Mouse (Mus musculus) telencephalon, adult 2 months (tissue): ENCODE measurements around the gene Kcne3.

Experiments
- DNase-seq: peaks from one replicate; pipeline ENCODE4 v3.0.0-alpha.2; 2011; ENCODE audit warnings: low read depth, low spot score

Kcne3 gene

DNA sequence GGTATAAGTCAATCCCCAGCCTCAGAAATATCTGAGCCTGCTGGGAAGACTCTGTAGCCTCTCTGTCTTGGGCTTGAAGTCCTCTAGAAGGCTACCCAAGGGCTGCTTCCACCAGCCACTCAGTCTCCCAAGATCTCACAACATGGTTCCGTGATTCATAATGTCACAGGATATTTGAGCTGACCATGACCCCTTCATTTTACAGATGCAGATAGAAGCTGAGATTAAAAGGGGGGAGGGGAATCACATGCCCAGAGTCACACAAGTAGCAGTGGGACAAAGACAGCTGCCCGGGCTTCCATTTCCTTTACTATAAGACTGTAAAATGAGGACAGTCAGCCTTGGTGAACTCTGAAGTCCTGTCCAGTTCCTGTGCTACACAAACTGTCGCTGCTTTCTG lies 5.3 kb downstream of the Kcne3 start:
- no peak for DNase-seq

GRCm38 (mm10) chr7:100182388-100182787 lies 6.1 kb downstream of the Kcne3 start:
- no peak for DNase-seq

DNA sequence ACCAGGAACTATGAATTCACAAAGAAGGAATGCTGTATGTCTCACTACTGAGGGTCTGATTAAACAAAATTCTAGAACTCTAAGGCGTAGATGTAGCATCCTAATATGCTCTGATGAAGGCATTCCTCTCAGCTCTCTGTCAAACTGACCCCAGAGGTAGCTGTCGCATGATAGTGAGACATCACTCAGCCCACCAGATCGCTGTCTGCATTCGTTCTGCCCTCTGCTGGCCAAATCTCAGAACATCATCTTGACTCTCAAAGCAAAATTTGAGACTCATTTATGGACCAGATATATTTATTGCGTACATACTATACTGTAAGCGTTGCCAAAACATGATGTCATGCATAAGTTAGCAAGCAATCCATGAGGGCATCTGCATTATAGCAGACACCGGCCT lies 11.3 kb downstream of the Kcne3 start:
- DNase-seq, result no peak

DNA sequence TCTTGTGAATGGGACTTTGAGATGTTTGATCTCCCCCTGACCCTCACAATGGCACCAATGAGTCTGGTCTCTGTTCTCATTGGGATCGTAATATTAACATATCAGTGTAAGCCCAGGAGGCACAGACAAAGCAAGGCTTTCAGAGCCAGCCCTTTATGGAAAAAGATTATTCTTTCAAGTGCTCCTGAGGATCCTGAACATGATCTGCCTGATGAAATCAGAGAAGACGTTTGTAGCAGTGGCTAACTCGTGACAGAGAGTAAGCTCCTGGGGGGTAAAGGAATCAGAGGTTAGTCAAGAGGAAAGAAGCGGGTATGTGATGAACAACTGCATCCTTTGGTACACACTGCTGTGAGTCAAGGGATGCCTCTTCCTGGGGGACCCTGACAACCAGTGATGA lies 13.9 kb downstream of the Kcne3 start:
- DNase-seq, result no peak

DNA sequence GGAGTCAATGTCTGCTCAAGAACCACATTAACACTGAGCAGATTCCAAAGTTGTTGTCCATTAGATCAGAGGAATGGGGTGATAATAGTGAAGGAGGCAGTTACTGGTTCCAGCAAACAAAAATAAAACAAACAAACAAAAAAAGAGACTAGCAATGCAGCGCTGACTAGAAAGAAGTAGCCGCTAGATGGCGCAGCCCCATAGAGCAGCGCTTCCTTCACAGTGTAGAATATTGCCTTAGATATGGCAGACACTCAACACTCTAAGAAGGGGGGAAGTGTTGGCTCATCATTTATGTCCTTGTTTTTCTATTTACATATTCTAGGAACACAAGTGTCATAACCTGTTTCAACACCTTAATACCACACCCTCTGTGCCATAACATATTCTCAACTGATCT lies 14.5 kb downstream of the Kcne3 start:
- DNase-seq, result peak; percentile 24

DNA sequence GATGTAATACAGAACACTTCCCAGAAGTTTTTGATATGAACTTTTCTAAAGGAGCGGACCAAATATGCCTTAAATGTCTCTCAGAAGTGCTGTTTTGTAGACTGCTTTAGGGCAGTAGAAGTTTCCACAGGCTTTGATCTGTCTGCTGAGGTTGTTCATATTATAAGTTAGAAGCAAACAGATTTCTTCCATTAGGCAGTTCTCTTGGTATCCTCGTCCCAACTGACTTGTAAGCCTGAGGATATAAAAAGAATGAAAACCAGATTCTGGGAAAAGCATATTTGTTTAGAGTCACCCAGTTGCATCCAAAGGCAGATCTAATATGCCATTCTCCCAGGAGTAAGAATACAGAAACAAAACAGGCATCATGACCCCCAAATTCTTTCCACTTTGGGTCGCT lies 24.9 kb downstream of the Kcne3 start:
- no peak for DNase-seq

DNA sequence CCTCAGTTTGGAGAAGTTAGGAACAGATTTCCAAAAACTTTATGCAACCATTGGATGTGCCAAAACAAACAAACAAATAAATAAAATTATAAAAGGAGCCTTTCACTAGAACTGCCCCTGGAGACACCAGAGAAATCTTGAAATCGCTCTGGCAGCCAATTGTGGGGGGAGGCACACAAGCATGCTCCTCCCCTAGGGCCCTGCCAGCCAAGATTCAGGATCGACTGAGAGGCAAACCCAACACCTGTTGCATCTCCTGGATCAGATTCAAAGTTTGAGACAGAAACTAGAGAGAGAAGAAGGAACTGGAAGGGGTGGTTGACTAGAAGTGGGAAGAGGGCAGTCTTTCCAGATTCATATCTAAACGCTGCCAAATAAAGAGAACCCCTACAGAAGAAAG lies 27.3 kb downstream of the Kcne3 start:
- DNase-seq, result no peak

GRCm38 (mm10) chr7:100204871-100205270 lies 28.6 kb downstream of the Kcne3 start:
- DNase-seq, result no peak

DNA sequence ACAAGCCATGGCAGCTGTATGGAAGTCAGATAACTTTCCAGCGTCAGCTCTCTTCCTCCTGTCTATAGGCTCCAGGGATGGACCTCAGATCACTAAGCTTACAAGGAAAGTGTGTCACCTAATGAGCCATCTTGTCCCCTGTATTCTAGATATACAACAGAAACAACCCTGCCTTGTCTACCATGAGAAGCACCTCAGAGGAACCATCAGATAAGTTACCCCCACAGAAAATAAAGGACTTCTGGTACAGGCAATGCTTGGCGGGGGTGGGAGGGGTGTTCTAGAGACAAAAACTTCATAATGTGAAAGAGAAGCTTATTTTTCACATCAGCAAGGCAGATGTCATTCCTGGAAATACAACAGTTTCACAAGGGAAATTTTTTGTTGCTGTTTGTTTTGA lies 29.8 kb downstream of the Kcne3 start:
- DNase-seq, result no peak

DNA sequence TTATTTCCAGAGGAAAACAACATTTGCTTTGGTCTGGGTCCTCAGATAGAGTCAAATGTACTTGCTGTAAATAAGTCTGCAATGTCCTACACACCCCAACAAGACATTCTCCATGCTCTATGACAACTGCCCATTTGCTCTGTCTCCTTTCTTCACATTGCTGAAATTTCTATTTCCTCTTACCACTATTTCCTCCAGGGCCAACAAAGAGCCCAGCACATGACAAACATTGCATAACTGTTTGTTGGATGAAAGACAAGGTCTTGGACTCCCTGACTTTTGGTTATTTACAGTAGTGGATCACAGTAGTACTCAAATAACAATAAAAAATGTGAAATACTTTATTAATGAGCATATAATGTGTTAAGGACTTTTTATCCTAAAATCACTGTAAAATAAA lies 31.6 kb downstream of the Kcne3 start:
- no peak for DNase-seq

- DNase-seq, result peak; percentile 66
Observed at GRCm38 (mm10) chr7:100214310-100214709, 38.0 kb downstream of the Kcne3 start.

- DNase-seq, result no peak
Observed at GRCm38 (mm10) chr7:100215116-100215732, 38.9 kb downstream of the Kcne3 start.

- no peak for DNase-seq
Observed at GRCm38 (mm10) chr7:100215976-100216375, 39.7 kb downstream of the Kcne3 start.

DNA sequence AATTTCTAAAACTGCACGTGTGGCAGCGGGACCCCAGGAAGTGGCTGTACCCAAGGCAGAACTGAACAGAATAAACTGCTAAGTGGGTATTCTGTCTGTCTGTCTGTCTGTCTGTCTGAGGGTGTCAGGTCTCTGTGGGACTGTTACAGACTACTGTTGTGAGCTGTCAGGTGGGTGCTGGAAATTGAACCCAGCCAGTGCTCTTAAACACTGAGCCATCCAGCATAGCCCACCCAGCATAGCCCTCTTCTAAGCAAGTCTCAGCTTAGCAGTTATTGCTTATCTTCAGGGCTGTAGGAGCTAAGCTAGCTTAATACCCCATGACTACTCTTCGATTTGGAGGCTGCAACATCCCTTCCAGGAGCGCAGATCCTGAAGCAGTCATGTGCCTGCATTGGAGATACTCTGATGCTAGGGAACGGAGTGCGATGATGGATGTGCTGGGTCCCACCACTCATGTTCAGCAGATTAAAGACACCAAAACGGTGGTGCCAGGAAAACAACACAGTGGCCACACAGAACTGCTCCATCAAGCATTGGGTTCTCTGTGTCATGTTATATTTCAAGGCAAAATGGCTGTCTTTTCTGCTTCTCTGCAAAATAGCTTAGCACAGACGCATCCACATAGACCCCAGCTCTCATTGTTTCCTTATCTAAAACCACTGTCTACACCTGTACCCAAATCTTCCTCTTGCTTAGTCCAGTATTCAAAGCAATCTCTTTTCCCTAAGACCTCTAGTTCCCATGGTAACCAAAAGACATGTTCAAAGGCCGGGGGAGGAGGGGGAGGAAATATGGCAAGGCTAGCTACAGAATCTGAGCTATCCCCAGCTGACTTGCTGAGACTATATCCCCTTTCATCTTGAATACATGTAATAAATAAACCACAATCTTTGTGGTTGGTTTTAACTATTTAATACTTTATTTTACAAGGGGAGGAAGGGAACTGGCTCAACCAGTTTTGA lies 40.6 kb downstream of the Kcne3 start:
- DNase-seq, result no peak

- peak; percentile 93 for DNase-seq
Observed at GRCm38 (mm10) chr7:100227158-100227875, 51.0 kb downstream of the Kcne3 start, which contains the start of gene Pgm2l1. Pgm2l1 (plus strand) TSS chr7:100227394.

GRCm38 (mm10) chr7:100227896-100228525 lies 51.7 kb downstream of the Kcne3 start:
- DNase-seq, result no peak

DNA sequence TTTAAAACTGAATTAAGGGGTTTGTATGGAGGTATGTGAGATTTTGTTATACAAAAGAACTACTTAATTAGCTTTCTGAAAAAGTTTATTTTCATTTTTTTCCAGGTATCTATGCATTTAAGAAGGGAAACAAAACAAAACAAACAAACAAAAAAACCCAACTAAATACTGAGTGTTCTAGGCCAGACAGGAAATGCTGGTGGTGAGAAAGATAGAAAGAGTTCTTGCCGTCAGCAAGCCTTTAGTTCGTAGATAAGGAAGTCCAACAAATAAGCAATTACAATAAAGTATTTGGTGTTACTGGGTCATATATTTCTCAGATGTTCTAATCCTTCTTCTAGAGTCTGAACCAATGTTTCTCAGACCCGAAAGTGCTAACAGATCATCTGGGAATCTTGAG lies 52.7 kb downstream of the Kcne3 start:
- DNase-seq, result no peak

DNA sequence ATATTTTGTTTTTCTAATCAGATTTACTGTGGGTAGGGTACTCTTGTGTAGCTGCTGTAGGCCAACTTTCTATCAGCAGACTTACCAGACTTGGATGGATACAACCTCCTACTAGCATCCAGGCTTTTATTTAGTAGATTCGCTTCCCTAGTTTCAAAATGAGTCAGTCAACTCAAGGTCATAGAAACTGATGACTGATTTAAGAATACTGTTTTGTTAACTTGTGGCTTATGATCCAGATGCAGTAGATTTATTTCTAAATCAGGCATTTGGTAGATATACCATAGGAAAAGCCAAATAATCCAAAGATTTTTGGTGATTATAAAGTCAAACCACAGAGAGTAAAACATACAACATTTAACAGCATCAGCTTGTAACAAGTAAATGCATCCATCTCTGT lies 54.3 kb downstream of the Kcne3 start:
- no peak for DNase-seq

DNA sequence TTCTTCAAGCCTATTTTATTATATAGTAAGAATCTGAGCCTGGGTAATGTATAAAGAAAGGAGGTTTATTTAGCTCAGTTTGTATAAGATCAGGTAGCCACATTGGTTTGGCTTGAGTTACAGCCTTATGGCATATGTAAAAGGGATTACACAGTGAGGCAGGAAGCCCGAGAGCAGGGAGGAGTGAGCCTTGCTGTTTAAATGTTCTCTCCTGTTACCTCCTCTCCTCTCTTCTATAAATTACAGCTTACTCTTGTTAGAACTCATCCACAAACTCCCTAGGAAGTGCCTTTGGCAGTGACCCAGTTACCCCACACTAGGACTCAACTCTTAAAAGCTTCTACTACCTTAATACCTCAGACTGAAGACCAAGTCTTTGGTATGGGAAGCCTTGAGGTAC lies 55.4 kb downstream of the Kcne3 start:
- DNase-seq, result no peak

DNA sequence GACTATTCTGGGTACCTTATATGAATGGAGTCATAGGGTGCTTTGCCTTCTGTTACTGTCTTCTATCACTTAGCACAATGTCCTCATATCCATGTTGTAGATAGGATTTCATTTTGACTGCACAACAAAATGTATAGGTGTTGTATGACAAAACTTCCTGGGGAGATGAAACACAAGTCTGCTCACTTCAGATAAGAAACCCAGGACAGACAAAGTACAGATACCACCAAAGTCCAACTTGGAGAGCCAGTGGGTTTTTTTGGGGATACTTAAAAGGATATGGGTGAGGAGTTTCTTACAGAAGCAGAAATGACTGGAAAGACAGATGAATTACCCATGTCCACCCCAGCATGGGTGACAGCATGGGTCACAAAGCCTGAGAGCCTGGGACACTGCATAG lies 57.4 kb downstream of the Kcne3 start:
- DNase-seq, result no peak
